Mouse (Mus musculus) kidney, postnatal 36 days (tissue): ENCODE results near the gene Yod1.

Experiments used
- DNase-seq, 2 experiments: peaks; one replicate each; pipeline ENCODE4 v3.0.0; 2021 to 2022; ENCODE audit warnings: mixed read lengths in 2 of 2

Gene Yod1

GRCm38 (mm10) chr1:130717291-130717871, at the start of gene Yod1:
Gene Yod1 (plus strand): TSS chr1:130717327.
- DNase-seq: peak; percentile 88 to 95

- no peak for DNase-seq
Observed at GRCm38 (mm10) chr1:130678551-130678950, 38.6 kb upstream of the Yod1 start.

GRCm38 (mm10) chr1:130681075-130681474, 36.1 kb upstream of the Yod1 start:
- no peak for DNase-seq

DNA sequence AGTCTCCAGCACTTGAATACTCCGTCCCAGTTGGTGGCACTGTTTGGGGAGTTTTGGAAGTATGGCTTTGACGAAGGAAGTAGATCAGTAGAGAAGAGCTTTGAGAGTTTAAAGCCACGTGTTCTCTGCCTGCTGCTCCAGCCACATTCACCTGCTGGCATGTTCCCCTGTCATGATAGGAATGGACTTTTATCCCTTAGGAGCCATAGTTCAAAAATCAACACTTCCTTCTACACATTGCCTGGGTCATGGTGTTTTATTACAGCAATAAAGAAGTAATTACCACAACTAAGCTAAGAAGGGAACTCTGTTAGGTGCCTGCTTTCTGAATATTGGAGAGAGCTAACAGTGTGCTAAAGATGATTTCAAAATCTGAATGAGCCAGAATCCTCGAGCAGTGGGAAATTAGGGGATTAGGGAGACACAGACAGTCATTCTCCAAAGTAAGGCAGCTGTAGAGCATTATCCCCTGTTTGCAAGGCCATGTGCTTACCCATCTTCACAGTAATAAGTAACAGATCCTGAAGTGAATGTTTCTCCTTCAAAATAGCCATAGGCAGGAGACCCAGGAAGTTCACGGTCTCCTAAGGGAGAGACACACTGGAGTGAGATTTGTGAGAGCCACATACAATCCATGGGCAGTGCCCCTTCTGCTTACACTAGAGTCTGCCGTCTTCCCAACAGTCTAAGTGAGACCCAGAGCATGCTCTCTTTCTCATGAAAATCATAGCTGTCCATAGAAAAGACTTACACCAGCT, 35.3 kb upstream of the Yod1 start:
- peak in 1 of 2 experiments; percentile 2 for DNase-seq

DNA sequence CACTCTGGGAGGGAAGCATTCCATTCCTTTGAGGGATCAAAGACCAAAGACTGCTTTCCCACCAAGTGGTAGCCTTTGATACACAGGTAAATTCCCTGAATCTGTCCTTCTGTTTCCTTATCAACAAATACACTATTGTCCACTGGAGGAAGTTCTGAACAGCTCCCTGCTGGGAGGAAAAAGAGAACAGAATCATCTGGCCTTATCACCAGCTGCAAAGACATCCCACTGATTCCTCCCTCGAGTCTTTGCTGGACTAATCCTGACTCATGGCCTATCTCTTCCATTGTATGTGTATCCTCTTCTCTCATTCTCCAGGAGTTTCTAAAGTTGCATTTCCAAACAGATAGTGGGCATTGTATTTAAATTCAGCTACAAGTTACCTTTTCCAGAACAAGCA, 33.2 kb upstream of the Yod1 start:
- no peak for DNase-seq

GRCm38 (mm10) chr1:130698601-130699000, 18.5 kb upstream of the Yod1 start:
- no peak for DNase-seq

DNA sequence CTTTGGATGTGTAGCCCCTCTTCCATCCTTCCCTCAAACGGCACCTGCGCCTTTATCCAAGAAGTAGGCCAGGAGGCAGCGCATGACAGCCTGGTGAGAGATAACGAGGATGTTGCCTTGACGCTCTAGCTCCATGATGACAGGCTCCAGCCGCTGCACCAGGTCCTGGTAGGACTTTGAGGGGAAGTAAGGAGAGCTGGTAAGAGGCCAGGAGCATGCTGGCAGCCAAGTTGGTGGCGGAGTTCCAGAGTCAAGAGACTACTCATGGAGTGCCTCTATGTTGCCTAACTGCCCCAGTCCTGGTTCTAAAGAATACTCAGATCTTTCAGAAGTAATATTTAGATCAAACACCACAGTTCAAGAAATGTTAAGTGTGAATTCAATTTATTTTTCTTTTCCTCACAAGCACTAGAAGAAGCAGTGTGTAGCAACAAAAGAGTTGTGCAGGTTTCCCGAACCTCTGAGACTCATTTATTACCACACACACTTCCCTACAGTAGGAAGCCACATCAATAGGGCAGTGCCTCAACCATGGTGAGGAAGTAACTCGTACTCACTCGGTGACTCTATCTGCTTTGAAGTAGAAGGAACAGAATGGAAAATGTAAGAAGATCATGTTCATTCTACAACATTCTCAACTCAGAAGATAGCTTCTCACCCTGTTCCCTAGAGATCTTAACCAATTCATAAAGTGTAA, 17.0 kb upstream of the Yod1 start:
- DNase-seq: no peak

DNA sequence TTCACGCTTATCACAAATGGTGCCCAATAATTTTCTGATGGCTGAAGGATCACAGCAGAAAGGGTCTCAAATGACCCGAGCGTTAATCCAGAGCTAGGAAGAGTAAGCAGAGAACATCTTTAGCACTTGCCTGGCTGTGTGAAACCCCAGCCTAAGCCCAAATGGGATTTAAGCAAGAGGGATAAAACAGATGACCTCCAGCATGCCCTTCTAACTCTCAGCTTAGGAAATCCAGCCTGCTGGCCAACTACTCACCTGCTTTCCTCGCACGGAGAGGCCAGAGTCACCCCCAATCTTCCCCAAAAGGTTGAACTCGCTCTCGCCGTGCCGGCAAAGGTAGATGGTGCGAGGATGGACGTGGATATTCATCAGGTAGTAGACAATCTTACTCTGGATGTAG, 15.2 kb upstream of the Yod1 start:
- no peak for DNase-seq

GRCm38 (mm10) chr1:130703613-130704012, 13.5 kb upstream of the Yod1 start:
- DNase-seq: peak in 1 of 2 experiments; percentile 16

- DNase-seq: no peak
Observed at GRCm38 (mm10) chr1:130710283-130711080, 6.6 kb upstream of the Yod1 start.

GRCm38 (mm10) chr1:130714046-130714445, 3.1 kb upstream of the Yod1 start:
- no peak for DNase-seq

DNA sequence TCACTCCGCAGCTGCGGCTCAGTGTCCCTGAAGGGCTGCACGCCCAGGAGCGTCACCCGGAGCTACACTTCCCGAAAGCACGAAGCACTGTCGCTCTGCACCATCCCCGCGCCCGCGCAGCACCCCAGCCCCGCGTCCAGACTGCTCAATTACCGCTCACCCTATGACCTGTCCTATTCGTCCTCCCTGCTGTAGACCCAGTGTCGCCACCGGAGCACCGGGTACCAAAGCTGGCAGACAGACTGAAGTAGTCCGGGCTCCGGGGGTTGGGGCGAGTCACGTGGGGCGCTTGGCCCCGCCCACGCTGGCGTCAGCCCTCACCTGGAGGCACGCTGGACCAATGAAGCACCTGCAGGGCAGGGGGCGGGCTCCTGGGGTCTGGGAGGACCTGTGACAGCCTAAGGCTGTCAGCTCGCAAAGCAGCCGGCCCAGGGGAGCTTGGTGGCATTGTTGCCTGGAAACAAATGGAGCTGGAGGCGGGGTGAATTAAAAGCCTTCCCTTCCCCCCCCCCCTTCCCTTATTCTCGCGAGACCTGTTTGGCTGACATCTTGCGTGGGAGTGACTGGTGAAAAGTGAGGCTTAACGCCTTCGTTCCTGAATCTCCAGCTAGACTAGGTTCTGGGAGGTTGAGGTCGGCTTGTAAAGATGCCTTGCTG, 1.4 kb upstream of the Yod1 start, which contains the start of gene Gm29427:
Gene Gm29427 (minus strand): TSS at position 239 of the 657 bp plus-strand sequence.
- peak; percentile 98 for DNase-seq

GRCm38 (mm10) chr1:130716218-130716512, 962 bp upstream of the Yod1 start:
- no peak for DNase-seq

DNA sequence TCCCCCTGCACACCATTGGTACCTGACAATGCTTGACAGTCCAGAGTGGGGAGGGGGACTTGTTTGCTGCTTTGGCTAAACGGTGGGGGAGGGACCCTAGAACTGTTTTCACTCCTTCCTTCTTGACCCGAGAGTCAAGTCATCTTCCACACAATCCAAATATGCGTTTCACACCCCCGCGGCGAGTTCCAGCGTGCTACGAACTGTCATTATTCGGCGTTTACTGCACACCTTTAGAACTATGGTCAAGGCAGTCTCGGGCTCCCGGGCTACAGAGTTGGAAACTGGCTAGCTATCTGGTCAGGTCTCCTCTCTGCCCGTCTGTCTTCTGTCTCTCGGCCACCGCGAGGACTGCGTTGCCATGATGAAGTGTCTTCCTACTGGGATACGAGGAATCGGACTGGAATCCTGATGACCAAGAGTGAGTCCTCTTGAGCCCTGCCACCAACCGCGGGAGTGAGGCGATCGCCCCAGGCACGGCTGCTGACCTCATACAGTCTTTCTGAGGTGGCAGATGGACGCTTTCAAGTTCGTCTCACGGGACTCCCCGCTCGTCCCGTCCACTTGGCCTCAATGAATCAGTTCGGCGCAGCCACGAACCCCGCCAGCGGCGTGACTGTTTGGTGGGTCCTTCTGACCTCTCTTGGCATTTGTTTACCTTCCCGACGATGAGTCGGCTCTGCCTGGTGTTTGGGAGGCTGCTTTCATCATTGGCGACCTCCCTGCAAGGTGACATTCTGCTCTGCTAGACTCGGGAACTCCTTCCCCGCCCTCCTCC, 425 bp upstream of the Yod1 start:
- DNase-seq: peak; percentile 35 to 60

- DNase-seq: peak in 1 of 2 experiments; percentile 13
Observed at GRCm38 (mm10) chr1:130724206-130724605, 7.1 kb downstream of the Yod1 start.

DNA sequence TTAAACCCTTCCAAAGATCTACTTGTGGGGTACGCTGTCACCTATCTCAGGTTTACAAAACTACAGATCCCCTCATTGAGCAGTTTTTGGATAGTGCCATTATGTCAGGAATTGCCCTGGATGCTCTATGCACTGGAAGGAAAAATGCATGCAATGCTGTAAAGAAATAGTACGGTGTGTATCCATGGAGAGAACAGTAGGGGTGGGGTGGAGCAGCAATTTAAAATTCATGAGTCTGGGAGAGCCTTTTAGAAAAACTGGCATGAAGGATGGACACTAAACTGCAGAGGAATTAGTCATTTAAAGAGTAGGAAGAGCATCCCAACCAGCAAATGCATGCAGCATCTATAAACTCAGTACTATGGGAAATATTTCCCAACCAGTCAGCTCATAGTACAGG, 9.3 kb downstream of the Yod1 start:
- DNase-seq: no peak

- no peak for DNase-seq
Observed at GRCm38 (mm10) chr1:130728070-130728469, 10.9 kb downstream of the Yod1 start.

- no peak for DNase-seq
Observed at GRCm38 (mm10) chr1:130728708-130729107, 11.6 kb downstream of the Yod1 start.

GRCm38 (mm10) chr1:130729153-130729552, 12.0 kb downstream of the Yod1 start, which contains the start of gene Pfkfb2:
Gene Pfkfb2 (minus strand): TSS chr1:130729253.
- no peak for DNase-seq

DNA sequence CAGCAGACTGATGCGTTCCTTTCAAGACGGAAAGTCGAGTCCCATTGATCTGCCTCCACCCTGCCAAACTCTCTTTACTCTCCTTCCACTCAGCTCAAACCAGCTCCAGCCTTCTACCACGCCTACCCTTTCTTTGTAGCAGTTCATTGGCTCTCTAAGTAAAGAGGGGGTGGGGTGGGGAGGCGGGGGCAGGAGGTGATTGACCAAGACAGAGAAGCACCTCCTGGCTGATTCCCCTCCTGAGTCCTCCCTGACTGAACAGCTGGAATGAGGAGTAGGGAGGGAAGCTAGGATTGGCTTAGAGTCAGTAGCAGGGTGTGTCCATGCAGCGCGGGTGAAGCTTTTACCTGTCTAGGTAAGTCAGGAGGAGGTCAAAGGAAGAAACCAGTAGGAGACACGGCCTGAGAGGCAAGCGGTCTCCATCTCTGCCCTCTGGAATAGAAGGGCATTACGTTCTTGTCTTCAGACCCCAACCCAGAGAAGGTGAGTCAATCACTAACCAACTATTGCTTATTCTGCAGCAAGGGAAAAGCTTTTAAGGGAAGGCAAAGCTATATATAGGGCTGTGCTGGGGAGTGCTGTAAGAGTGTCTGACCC, 14.7 kb downstream of the Yod1 start, which contains the start of gene AA986860:
Gene AA986860 (plus strand): TSS at position 236 of the 597 bp plus-strand sequence.
- DNase-seq: peak; percentile 64 to 81
